Mouse (Mus musculus) cerebellum, adult 2 months (tissue): ENCODE results near the gene Bcl6.

ENCODE experiments used
- CTCF ChIP-seq: fragments of 200-500 bp; IDR thresholded peaks from 2 replicates; pipeline ENCODE4 v1.5.1; 2011; ENCODE audit warnings: low read depth, mild to moderate bottlenecking, control low read depth, low read length, moderate library complexity, borderline replicate concordance; ENCODE audit not compliant: insufficient read depth
- POLR2A ChIP-seq: fragments of 200-500 bp; IDR thresholded peaks from 2 replicates; pipeline ENCODE4 v1.6.1; 2011; ENCODE audit warnings: low read length, control low read depth, borderline replicate concordance; ENCODE audit not compliant: insufficient read depth

GRCm38 (mm10) chr16:23952101-23952727 lies 36.4 kb downstream of the Bcl6 start:
- TF ChIP-seq CTCF = no peak
- TF ChIP-seq POLR2A = no peak
